Mouse (Mus musculus) spleen, embryonic (tissue): ENCODE results near the gene Spag17.
"Not testable (repeated sequence)": the region's sequence is repeated elsewhere in the genome, so short reads cannot be mapped to it uniquely, and the experiment has no call there.

Source experiments
- CTCF ChIA-PET: fragments of 350-600 bp; sonication (Branson Sonifier 250); formaldehyde crosslinking; loops from one replicate; lab custom pipeline; 2022; lab: Charles Lee

Gene Spag17

GRCm38 (mm10) chr3:99885187-99885811, at the start of gene Spag17:
Gene Spag17, plus strand, starts transcription at chr3:99885406.
- CTCF ChIA-PET: no interaction called here

- CTCF ChIA-PET: no interaction called here
These were observed 42.9 kb upstream of the Spag17 start for GRCm38 (mm10) chr3:99842333-99842732.

- CTCF ChIA-PET: no interaction called here
These were observed 42.4 kb upstream of the Spag17 start for GRCm38 (mm10) chr3:99842808-99843207.

- CTCF ChIA-PET: no interaction called here
These were observed 42.0 kb upstream of the Spag17 start for GRCm38 (mm10) chr3:99843233-99843632.

- CTCF ChIA-PET: no interaction called here
These were observed 34.3 kb upstream of the Spag17 start for GRCm38 (mm10) chr3:99850926-99851325.

- CTCF ChIA-PET: no interaction called here
These were observed 30.6 kb upstream of the Spag17 start for GRCm38 (mm10) chr3:99854595-99854994.

- CTCF ChIA-PET: no interaction called here
These were observed 26.3 kb upstream of the Spag17 start for GRCm38 (mm10) chr3:99858922-99859321.

- CTCF ChIA-PET: no interaction called here
These were observed 20.5 kb upstream of the Spag17 start for GRCm38 (mm10) chr3:99864706-99865105.

- CTCF ChIA-PET: no interaction called here
These were observed 10.1 kb upstream of the Spag17 start for GRCm38 (mm10) chr3:99875137-99875536.

- CTCF ChIA-PET: no interaction called here
These were observed 3.7 kb upstream of the Spag17 start for GRCm38 (mm10) chr3:99881498-99881897.

- CTCF ChIA-PET: no interaction called here
These were observed 1.1 kb upstream of the Spag17 start for GRCm38 (mm10) chr3:99883988-99884564.

GRCm38 (mm10) chr3:99894741-99895140, 9.5 kb downstream of the Spag17 start:
- CTCF ChIA-PET: not testable (repeated sequence)

- CTCF ChIA-PET: no interaction called here
These were observed 28.7 kb downstream of the Spag17 start for GRCm38 (mm10) chr3:99913809-99914439.

GRCm38 (mm10) chr3:99922944-99923343, 37.7 kb downstream of the Spag17 start:
- CTCF ChIA-PET: no interaction called here

- CTCF ChIA-PET: no interaction called here
These were observed 45.9 kb downstream of the Spag17 start for GRCm38 (mm10) chr3:99930920-99931620.

- CTCF ChIA-PET: no interaction called here
These were observed 51.0 kb downstream of the Spag17 start for GRCm38 (mm10) chr3:99936159-99936558.

GRCm38 (mm10) chr3:99938611-99939286, 53.5 kb downstream of the Spag17 start:
- CTCF ChIA-PET: no interaction called here

GRCm38 (mm10) chr3:99945171-99945570, 60.0 kb downstream of the Spag17 start:
- CTCF ChIA-PET: no interaction called here

GRCm38 (mm10) chr3:99954039-99954602, 68.9 kb downstream of the Spag17 start:
- CTCF ChIA-PET: no interaction called here

- CTCF ChIA-PET: no interaction called here
These were observed 71.3 kb downstream of the Spag17 start for GRCm38 (mm10) chr3:99956517-99956916.

- CTCF ChIA-PET: no interaction called here
These were observed 74.7 kb downstream of the Spag17 start for GRCm38 (mm10) chr3:99959805-99960485.
